Mouse (Mus musculus) E14TG2a.4 (cell line): Measurements from ENCODE around the gene Hrct1.

ENCODE experiments used
- CTCF ChIP-seq: conservative IDR thresholded peaks from 2 replicates; pipeline ENCODE4 v1.5.1; 2014; ENCODE audit warnings: low read length
- NANOG ChIP-seq: IDR thresholded peaks from 2 replicates; pipeline ENCODE4 v1.6.1; 2014; ENCODE audit warnings: borderline replicate concordance, low read length, mixed read lengths

GRCm38 (mm10) chr4:43727718-43728575 lies 959 bp downstream of the Hrct1 start:
- no peak for TF ChIP-seq NANOG
- no peak for TF ChIP-seq CTCF
